Mouse (Mus musculus) fat pad, adult 2 months (tissue): ENCODE results near the gene Nkg7.

ENCODE experiments used
- DNase-seq: peaks from one replicate; pipeline ENCODE4 v3.0.0-alpha.2; 2011; ENCODE audit warnings: low read depth, low spot score; ENCODE audit errors: extremely low read depth

Nkg7 gene

GRCm38 (mm10) chr7:43443917-43444293, 7.0 kb downstream of the Nkg7 start, which contains the start of the genes Etfb and Gm45233:
Gene Etfb, plus strand, starts transcription at chr7:43444083.
Gene Gm45233, plus strand, starts transcription at chr7:43444128.
- peak; percentile 68 for DNase-seq

GRCm38 (mm10) chr7:43447801-43448200, 10.9 kb downstream of the Nkg7 start:
- DNase-seq: no peak

DNA sequence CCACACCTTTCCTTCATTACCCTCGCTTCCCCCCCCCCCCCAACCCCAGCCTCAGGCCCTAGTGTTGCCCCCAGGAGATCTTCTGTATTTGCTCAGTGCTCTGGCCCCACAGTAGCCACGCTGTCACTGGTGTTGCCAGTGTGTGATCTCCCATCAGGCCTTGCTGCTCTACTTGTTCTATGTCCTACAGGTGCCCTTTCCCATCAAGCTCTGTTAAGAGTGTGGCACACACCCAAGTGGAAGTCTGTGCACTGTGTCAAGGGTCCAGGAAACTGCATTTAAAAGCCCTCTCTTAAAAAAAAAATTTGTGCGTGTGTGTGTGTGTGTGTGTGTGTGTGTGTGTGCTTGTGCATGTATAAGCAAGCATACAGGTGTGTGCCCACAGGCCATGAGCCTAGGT, 11.4 kb downstream of the Nkg7 start:
- no peak for DNase-seq

DNA sequence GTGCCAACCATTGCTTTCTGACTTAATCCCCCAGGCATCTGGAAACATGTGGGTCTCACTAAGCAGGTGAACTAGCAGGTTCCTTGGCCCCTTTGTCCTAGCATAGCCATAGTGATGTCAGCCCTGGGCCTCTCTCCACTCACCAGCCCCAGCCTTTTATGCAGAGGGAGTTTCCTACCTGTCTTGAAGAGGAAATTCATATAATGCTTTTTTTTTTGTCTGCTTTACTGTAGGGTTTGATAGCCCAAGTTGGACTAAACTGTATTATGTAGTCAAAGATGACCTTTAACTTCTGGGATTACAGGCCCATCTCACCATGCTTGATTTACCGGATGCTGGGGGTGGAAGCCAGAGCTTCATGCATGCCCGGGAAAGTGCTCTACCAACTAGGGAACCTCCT, 12.9 kb downstream of the Nkg7 start:
- DNase-seq: no peak

GRCm38 (mm10) chr7:43451726-43452125, 14.9 kb downstream of the Nkg7 start:
- no peak for DNase-seq

GRCm38 (mm10) chr7:43452609-43453008, 15.7 kb downstream of the Nkg7 start:
- no peak for DNase-seq

DNA sequence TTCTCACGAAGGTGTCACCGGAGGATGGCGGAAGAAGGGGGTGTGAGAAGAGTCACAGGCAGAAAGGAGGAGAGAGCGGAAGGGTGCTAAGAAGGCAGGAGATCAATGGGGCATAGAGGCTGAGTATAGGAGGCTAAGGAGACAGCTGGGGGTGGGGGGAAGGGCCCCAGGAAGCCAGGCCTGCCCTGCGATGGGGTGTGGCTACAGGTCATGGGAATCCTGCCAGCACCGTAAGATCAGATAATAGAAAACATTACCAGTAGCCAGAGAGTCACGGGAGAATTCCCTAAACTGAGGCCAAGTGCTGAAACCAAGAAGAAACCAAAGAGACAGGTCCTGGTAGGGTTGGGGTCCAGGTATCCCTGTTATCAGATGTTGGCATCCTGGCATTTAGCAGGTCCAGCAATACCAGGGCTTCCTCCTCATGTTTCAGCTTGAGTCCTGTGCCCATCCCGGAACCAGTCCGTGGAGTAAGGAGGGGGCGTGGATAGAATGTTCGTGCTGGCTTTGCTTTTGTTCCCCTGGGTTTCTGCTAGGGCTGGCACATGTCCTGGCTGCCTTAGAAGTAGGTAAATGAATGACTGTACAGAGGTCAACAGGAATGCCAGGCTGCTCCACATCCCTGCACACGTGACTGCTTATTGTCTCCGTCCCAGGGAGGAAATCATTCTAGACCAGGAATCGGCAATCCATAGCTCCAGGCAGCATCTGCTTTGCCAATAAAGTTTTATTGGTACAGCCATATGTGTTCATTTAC, 16.9 kb downstream of the Nkg7 start:
- DNase-seq: peak; percentile 74

GRCm38 (mm10) chr7:43454371-43454770, 17.5 kb downstream of the Nkg7 start:
- no peak for DNase-seq

DNA sequence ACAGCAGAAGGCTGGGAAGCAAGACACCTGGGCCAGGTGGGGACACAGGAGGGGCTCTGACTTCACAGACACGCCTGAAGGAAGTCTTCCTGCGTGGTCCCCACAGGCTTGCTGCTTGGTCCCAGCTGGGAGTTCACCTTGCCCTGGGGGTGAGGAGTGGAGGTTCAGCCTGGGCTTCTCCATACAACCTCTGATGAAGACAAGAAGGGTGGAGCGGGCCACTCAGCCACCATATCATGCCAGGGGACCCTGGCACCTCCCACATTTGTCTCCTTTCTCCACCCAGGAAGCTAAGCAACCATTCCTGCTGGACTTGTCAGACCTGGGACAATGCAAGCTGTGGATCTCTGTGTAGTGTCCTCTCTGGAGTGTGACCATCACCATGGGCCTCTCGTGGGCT, 26.0 kb downstream of the Nkg7 start, which contains the start of gene Vsig10l:
TSS of gene Vsig10l (plus strand) at position 301 of the 400 bp plus-strand sequence.
- no peak for DNase-seq

- no peak for DNase-seq
Observed at GRCm38 (mm10) chr7:43463976-43464375, 27.1 kb downstream of the Nkg7 start.

DNA sequence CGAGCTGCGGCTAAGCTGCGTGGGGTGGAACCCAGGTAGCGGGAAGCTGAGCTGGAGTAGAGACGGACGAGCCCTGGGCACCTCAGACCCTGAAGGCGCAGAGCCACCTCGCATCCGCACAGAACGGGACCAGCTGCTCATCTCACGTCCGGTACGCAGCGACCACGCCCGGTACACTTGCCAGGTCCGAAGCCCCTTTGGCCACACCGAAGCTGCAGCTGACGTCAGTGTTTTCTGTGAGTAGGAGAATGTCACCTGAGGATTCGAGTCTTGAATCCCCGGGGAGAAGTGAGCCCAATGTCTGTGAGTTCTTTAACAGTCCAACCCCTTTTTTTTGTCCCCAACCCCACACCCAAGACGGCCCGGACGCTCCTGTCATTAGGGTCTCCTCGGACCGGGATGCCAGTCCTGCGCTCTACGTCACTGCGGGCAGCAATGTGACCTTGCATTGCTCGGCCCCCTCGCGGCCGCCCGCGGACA, 28.0 kb downstream of the Nkg7 start:
- no peak for DNase-seq

GRCm38 (mm10) chr7:43465344-43466098, 28.6 kb downstream of the Nkg7 start:
- DNase-seq: peak; percentile 57

- DNase-seq: no peak
Observed at GRCm38 (mm10) chr7:43466099-43466694, 29.3 kb downstream of the Nkg7 start.

DNA sequence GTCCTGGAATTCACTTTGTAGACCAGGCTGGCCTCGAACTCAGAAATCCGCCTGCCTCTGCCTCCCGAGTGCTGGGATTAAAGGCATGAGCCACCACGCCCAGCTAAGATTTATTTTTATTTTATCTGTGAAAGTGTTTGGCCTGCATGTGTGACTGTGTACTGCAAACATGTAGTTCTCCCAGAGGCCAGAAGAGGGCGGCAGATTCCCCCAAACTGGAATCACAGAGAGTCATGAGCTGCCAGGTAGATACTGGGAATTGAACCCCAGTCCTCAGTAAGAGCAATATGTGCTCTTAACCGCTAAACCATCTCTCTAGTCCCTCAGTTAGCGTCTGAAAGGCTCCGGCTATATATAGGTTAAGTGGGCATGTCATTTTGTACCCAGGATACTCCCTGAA, 33.5 kb downstream of the Nkg7 start:
- no peak for DNase-seq

DNA sequence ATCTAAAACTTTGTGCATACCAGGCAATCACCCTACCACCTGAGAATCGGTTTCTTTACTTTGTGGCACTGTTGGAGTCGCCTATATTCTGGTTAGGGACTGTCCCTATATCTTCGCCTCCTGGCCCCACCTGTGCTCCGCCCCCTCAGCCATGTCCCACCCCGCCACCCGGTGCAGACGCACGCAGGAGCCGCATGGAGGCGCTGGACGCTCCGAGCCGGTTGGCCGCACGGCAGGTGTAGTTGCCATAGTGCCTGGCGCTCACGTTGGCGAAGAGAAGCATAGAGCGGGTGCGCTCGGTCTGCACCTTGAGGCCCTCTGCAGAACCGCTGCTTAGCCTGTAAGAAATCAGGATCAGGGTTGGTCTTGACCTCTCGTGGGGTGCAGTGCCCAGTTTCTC, 38.8 kb downstream of the Nkg7 start:
- DNase-seq: no peak

DNA sequence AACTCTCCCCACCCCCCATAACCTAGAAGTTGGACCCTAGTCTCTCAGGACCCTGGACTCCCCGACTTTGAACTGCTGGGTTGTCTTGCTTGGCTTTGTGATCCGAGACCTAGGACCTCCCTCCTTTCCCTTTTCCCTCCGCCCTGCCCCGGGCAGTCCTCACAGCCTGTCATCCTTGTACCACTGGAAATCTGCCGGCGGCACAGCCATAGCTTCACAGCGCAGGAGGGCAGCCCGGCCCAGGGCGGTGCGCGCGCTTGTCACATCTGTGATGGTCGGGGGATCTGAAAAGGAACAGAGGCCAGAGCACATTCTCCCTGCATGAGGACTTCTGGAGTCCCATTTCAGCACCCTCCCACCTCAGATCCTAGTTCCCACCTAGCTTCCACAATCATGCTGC, 39.5 kb downstream of the Nkg7 start:
- DNase-seq: no peak

- DNase-seq: no peak
Observed at GRCm38 (mm10) chr7:43481191-43481590, 44.3 kb downstream of the Nkg7 start.

DNA sequence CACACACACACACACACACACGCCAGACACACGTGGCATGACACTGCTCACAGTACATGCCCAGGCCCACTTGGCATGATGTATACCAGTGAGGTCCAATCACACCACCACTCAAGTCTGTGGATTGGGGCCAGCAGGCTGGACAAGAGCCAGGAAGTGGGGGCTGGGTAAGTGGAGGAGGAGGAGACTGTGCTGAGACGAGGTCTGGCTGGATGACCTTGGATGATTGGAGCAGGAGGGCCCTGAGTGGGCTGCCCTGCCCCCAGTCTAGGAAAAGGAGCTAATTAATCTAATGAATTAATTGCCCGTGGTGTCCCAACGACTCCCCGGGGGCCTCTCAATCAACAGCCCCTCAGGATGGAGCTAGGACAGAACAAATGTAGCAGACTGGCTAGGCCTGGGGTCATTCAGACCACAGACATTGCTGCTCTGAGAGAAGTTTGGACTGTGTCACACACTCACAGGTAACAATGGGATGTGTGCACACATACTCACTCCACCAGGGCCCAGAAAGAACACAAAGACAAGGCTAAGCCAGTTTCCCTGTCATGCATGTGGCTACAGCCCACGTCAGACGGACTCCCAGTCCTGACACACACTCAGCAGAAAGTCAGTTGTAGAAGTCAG, 45.3 kb downstream of the Nkg7 start:
- DNase-seq: no peak

GRCm38 (mm10) chr7:43483236-43483635, 46.4 kb downstream of the Nkg7 start:
- no peak for DNase-seq
